Mouse (Mus musculus) embryonic facial prominence, embryonic 10.5 days (tissue): Measurements from ENCODE around the gene Phtf2. TPM values are rescaled to one million over a fixed set of nuclear protein-coding genes. Genes with fewer than 3 reads are reported as not detected.

ENCODE experiments used
- DNase-seq: peaks from one replicate; pipeline ENCODE4 v3.0.0-alpha.2; 2017; ENCODE audit warnings: low spot score
- H3K27ac ChIP-seq: fragments of 300-500 bp; sonication (generic); replicated peaks from 2 replicates; pipeline ENCODE4 v1.5.1; 2016; ENCODE audit warnings: mild to moderate bottlenecking
- H3K27me3 ChIP-seq: fragments of 300-500 bp; sonication (generic); replicated peaks from 2 replicates; pipeline ENCODE4 v1.6.1; 2016; ENCODE audit warnings: low read depth, mild to moderate bottlenecking; ENCODE audit not compliant: poor library complexity, severe bottlenecking
- H3K36me3 ChIP-seq: fragments of 300-500 bp; sonication (generic); replicated peaks from 2 replicates; pipeline ENCODE4 v1.6.1; 2016; ENCODE audit warnings: mild to moderate bottlenecking, moderate library complexity
- H3K4me1 ChIP-seq: fragments of 300-500 bp; sonication (generic); 2 replicates; pipeline ENCODE4 v1.6.1; 2016
- H3K4me3 ChIP-seq: fragments of 300-500 bp; sonication (generic); 2 replicates; pipeline ENCODE4 v1.5.1; 2016; ENCODE audit warnings: mild to moderate bottlenecking, moderate library complexity
- H3K9me3 ChIP-seq: fragments of 300-500 bp; sonication (generic); 2 replicates; pipeline ENCODE4 v1.6.1; 2016; ENCODE audit warnings: mild to moderate bottlenecking
- WGBS: fragments of 180-500 bp; shearing (Covaris S2); methylation state at CpG from one replicate; pipeline ENCODE4 v1.1.7; 2016; 5-methylcytosine and 5-hydroxymethylcytosine counted together
- polyA plus RNA-seq: library from polyadenylated mRNA; unstranded; fragments of >200 nt; fragmentation: Nextera tagmentation; extraction: Ambion mirVana; gene quantifications from 2 replicates; pipeline ENCODE4 v1.2.1, GENCODE M21; 2016

The Phtf2 gene
- polyA plus RNA-seq, 1 experiment from 2014 or later: 20.2 TPM

- H3K27me3 ChIP-seq: no peaks in the 10 kb centered on the region
- no peak for DNase-seq
- 93% methylated on average over 2 of the region's 2 CpGs for WGBS
- no peaks in the 10 kb centered on the region for H3K9me3 ChIP-seq
- peaks cover 9% of the 10 kb centered on the region for H3K36me3 ChIP-seq
- H3K27ac ChIP-seq: no peak overlapping the region
- H3K4me1 ChIP-seq: no peaks in the 10 kb centered on the region
- no peak overlapping the region for H3K4me3 ChIP-seq
Measured at GRCm38 (mm10) chr5:20858404-20858803, 23.5 kb downstream of the Phtf2 start.

GRCm38 (mm10) chr5:20855066-20855465 is 26.9 kb downstream of the Phtf2 start:
- H3K27me3 ChIP-seq: no peaks in the 10 kb centered on the region
- no peak overlapping the region for H3K4me3 ChIP-seq
- peaks cover 11% of the 10 kb centered on the region for H3K36me3 ChIP-seq
- DNase-seq: no peak
- WGBS: 91% methylated on average over 4 of the region's 4 CpGs
- H3K4me1 ChIP-seq: peaks cover 1% of the 10 kb centered on the region; the same call in 1 of the 2 replicates
- H3K9me3 ChIP-seq: no peaks in the 10 kb centered on the region
- no peak overlapping the region for H3K27ac ChIP-seq

- no peak overlapping the region for H3K27ac ChIP-seq
- 95% methylated on average over 2 of the region's 2 CpGs for WGBS
- H3K27me3 ChIP-seq: no peaks in the 10 kb centered on the region
- H3K36me3 ChIP-seq: peaks cover 2% of the 10 kb centered on the region; the same call in 1 of the 2 replicates
- no peaks in the 10 kb centered on the region for H3K9me3 ChIP-seq
- no peak overlapping the region for H3K4me3 ChIP-seq
- peaks cover 21% of the 10 kb centered on the region for H3K4me1 ChIP-seq
- DNase-seq: no peak
Measured at GRCm38 (mm10) chr5:20847010-20847409, 34.9 kb downstream of the Phtf2 start.

- WGBS: 66% methylated on average over 2 of the region's 2 CpGs
- no peak for DNase-seq
- Histone ChIP-seq H3K4me3 (no peak overlapping the region), H3K4me1 (peaks cover 15% of the 10 kb centered on the region), H3K9me3 (no peaks in the 10 kb centered on the region), H3K27ac (no peak overlapping the region), H3K36me3 (no peaks in the 10 kb centered on the region), H3K27me3 (no peaks in the 10 kb centered on the region)
Measured at GRCm38 (mm10) chr5:20843816-20844215, 38.1 kb downstream of the Phtf2 start.

- H3K36me3 ChIP-seq: no peaks in the 10 kb centered on the region
- H3K27me3 ChIP-seq: no peaks in the 10 kb centered on the region
- H3K4me3 ChIP-seq: no peak overlapping the region
- DNase-seq: no peak
- H3K4me1 ChIP-seq: peaks cover 15% of the 10 kb centered on the region
- no peaks in the 10 kb centered on the region for H3K9me3 ChIP-seq
- 50% methylated on average over 2 of the region's 3 CpGs for WGBS
- H3K27ac ChIP-seq: no peak overlapping the region
Measured at GRCm38 (mm10) chr5:20843405-20843804, 38.5 kb downstream of the Phtf2 start.

GRCm38 (mm10) chr5:20837082-20837481 is 44.8 kb downstream of the Phtf2 start:
- Histone ChIP-seq H3K4me3 (no peak overlapping the region), H3K9me3 (no peaks in the 10 kb centered on the region), H3K36me3 (peaks cover 7% of the 10 kb centered on the region), H3K27me3 (no peaks in the 10 kb centered on the region), H3K4me1 (no peaks in the 10 kb centered on the region), H3K27ac (no peak overlapping the region)
- no peak for DNase-seq
- WGBS: 94% methylated on average over 1 of the region's 1 CpGs

- no peaks in the 10 kb centered on the region for H3K9me3 ChIP-seq
- H3K4me3 ChIP-seq: no peak overlapping the region
- H3K36me3 ChIP-seq: peaks cover 7% of the 10 kb centered on the region
- no peak for DNase-seq
- no peaks in the 10 kb centered on the region for H3K4me1 ChIP-seq
- WGBS: 87% methylated on average over 1 of the region's 1 CpGs
- no peaks in the 10 kb centered on the region for H3K27me3 ChIP-seq
- no peak overlapping the region for H3K27ac ChIP-seq
Measured at GRCm38 (mm10) chr5:20834399-20834798, 47.5 kb downstream of the Phtf2 start.

GRCm38 (mm10) chr5:20831433-20831832 is 50.5 kb downstream of the Phtf2 start:
- H3K4me3 ChIP-seq: no peak overlapping the region
- H3K27ac ChIP-seq: no peak overlapping the region
- H3K36me3 ChIP-seq: no peaks in the 10 kb centered on the region; the same call in 1 of the 2 replicates
- H3K9me3 ChIP-seq: no peaks in the 10 kb centered on the region
- H3K4me1 ChIP-seq: no peaks in the 10 kb centered on the region
- H3K27me3 ChIP-seq: no peaks in the 10 kb centered on the region
- 90% methylated on average over 2 of the region's 2 CpGs for WGBS
- DNase-seq: no peak

GRCm38 (mm10) chr5:20830717-20831116 is 51.2 kb downstream of the Phtf2 start:
- H3K36me3 ChIP-seq: no peaks in the 10 kb centered on the region
- 95% methylated on average over 1 of the region's 1 CpGs for WGBS
- H3K9me3 ChIP-seq: no peaks in the 10 kb centered on the region
- H3K27me3 ChIP-seq: no peaks in the 10 kb centered on the region
- no peak overlapping the region for H3K4me3 ChIP-seq
- no peaks in the 10 kb centered on the region for H3K4me1 ChIP-seq
- no peak for DNase-seq
- H3K27ac ChIP-seq: no peak overlapping the region

GRCm38 (mm10) chr5:20821647-20822046 is 60.3 kb downstream of the Phtf2 start:
- Histone ChIP-seq H3K27me3 (no peaks in the 10 kb centered on the region), H3K27ac (no peak overlapping the region), H3K36me3 (no peaks in the 10 kb centered on the region), H3K4me1 (no peaks in the 10 kb centered on the region), H3K9me3 (no peaks in the 10 kb centered on the region), H3K4me3 (no peak overlapping the region)
- WGBS: 83% methylated on average over 1 of the region's 1 CpGs
- DNase-seq: no peak

GRCm38 (mm10) chr5:20821122-20821521 is 60.8 kb downstream of the Phtf2 start:
- Histone ChIP-seq H3K36me3 (no peaks in the 10 kb centered on the region), H3K4me1 (no peaks in the 10 kb centered on the region), H3K27me3 (no peaks in the 10 kb centered on the region), H3K27ac (no peak overlapping the region), H3K9me3 (no peaks in the 10 kb centered on the region), H3K4me3 (no peak overlapping the region)
- no peak for DNase-seq

GRCm38 (mm10) chr5:20815094-20815493 is 66.8 kb downstream of the Phtf2 start:
- Histone ChIP-seq H3K4me1 (no peaks in the 10 kb centered on the region), H3K9me3 (no peaks in the 10 kb centered on the region), H3K36me3 (no peaks in the 10 kb centered on the region), H3K27ac (no peak overlapping the region), H3K4me3 (no peak overlapping the region), H3K27me3 (no peaks in the 10 kb centered on the region)
- DNase-seq: no peak
- 89% methylated on average over 2 of the region's 2 CpGs for WGBS

GRCm38 (mm10) chr5:20810449-20810848 is 71.5 kb downstream of the Phtf2 start:
- peaks cover 16% of the 10 kb centered on the region for H3K36me3 ChIP-seq
- H3K4me1 ChIP-seq: no peaks in the 10 kb centered on the region
- no peaks in the 10 kb centered on the region for H3K27me3 ChIP-seq
- H3K4me3 ChIP-seq: no peak overlapping the region
- WGBS: 93% methylated on average over 6 of the region's 6 CpGs
- no peak overlapping the region for H3K27ac ChIP-seq
- no peaks in the 10 kb centered on the region for H3K9me3 ChIP-seq
- DNase-seq: no peak

- DNase-seq: no peak
Measured at GRCm38 (mm10) chr5:20795932-20796331, 86.0 kb downstream of the Phtf2 start.

More at GRCm38 (mm10) chr5:20795932-20796331, 86.0 kb downstream of the Phtf2 start:
- H3K27me3 ChIP-seq: no peaks in the 10 kb centered on the region
- no peaks in the 10 kb centered on the region for H3K9me3 ChIP-seq
- peaks cover 50% of the 10 kb centered on the region for H3K36me3 ChIP-seq
- no peak overlapping the region for H3K27ac ChIP-seq
- WGBS: 88% methylated on average over 5 of the region's 5 CpGs
- no peak overlapping the region for H3K4me3 ChIP-seq
- H3K4me1 ChIP-seq: no peaks in the 10 kb centered on the region
